14 mouse cellular contexts compared by ENCODE assay signal in the genomic region with DNA sequence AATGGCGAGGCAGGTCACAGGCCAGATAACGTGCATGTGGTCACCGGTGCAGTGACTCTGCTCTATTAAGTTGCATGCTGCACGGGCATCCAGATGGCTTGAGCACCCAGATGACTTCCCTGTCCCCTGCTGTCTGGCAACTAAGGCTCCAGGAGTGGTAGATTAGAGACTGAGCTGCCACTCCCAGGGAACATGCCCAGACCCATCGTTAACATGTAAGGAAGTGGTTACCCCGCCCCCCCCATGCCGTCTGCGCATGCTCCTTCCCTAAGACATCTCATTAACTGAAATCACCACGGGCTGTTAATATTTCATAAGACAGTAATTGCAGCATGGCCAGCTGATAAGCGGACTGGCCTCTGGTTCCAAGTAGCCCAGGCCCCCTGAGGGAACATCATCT. TPM values are rescaled to one million over a fixed set of nuclear protein-coding genes. Genes with fewer than 3 reads are reported as not detected.
DNase-seq lines count a peak whose midpoint lies in the region; ATAC-seq and TF ChIP-seq lines count a peak whose summit lies in the region.
"Had no signal": no experiment of that assay in that cellular context is flagged by ENCODE, and none has a peak within 500 bp of the region (broad histone marks: within the 10 kb centered on the region; RNA-seq: fewer than 3 reads in every experiment).

No protein-coding gene starts in this region.

- TF ChIP-seq CTCF in lung, postnatal 0 days (IDR thresholded peaks at IDR 0.05), result no peak
- no peak for TF ChIP-seq CTCF in lung, adult 2 months (IDR thresholded peaks at IDR 0.05; ENCODE audit: insufficient read depth, low read length)

- 0 out of 2 replicates have a peak, but pooled peaks have one; percentile 32 for ATAC-seq in lung, postnatal 0 days
- ATAC-seq in CD4-positive, CD25-positive, alpha-beta regulatory T cell, adult 4 months, result peak; percentile 71
- ATAC-seq in neural tube, embryonic 15.5 days (ENCODE audit: low FRiP score), result no peak
- ATAC-seq: forebrain, postnatal 0 days had no signal

- H3K27ac ChIP-seq in lung, postnatal 0 days (ENCODE audit: low read length), result no peak overlapping the region
- no peak overlapping the region; the same call in 1 of the 2 replicates for H3K27ac ChIP-seq in neural tube, embryonic 15.5 days (replicated peaks)
- H3K27ac ChIP-seq: embryonic facial prominence, embryonic 10.5 days; heart, adult 2 months; hindbrain, embryonic 15.5 days had no signal

- H3K36me3 ChIP-seq in lung, postnatal 0 days (ENCODE audit: insufficient read depth, low read length), result no peaks in the 10 kb centered on the region
- no peaks in the 10 kb centered on the region for H3K36me3 ChIP-seq in neural tube, embryonic 15.5 days
- H3K36me3 ChIP-seq: embryonic facial prominence, embryonic 10.5 days; hindbrain, embryonic 15.5 days had no signal

- no peak for TF ChIP-seq POLR2A in lung, adult 2 months (IDR thresholded peaks at IDR 0.05; ENCODE audit: borderline replicate concordance, extremely low read depth, low read depth, low read length)

- TF ChIP-seq EP300 in lung, postnatal 0 days (IDR thresholded peaks at IDR 0.05), result no peak

- DNase-seq in lung, postnatal 0 days (ENCODE audit: low spot score), result no peak
- no peak for DNase-seq in lung, adult 2 months
- peak; percentile 55 for DNase-seq in induced T-regulatory cell, adult 2 months (ENCODE audit: low read depth)
- no peak for DNase-seq in left cerebral cortex, adult 18-20 months (ENCODE audit: low spot score in 2 of 2)
- DNase-seq in right cerebral cortex, postnatal 14 days, result no peak
- DNase-seq in layer of hippocampus, postnatal 25 days (ENCODE audit: extremely low spot score in 1 of 2, low spot score in 1 of 2), result no peak
- DNase-seq: forebrain, postnatal 0 days; kidney, postnatal 14 days; thymus, postnatal 36 days had no signal

- H3K9ac ChIP-seq in lung, postnatal 0 days (replicated peaks; ENCODE audit: low read depth), result no peak overlapping the region
- no peak overlapping the region for H3K9ac ChIP-seq in neural tube, embryonic 15.5 days (replicated peaks)
- H3K9ac ChIP-seq: forebrain, postnatal 0 days; hindbrain, embryonic 15.5 days had no signal

- H3K4me1 ChIP-seq in lung, postnatal 0 days (ENCODE audit: insufficient read depth, low read depth, low read length), result no peaks in the 10 kb centered on the region
- no peaks in the 10 kb centered on the region for H3K4me1 ChIP-seq in lung, adult 2 months (ENCODE audit: control insufficient read depth, insufficient read depth, low read length)
- H3K4me1 ChIP-seq in neural tube, embryonic 15.5 days, result peaks cover 17% of the 10 kb centered on the region

- no peaks in the 10 kb centered on the region for H3K9me3 ChIP-seq in lung, postnatal 0 days (ENCODE audit: low read length)
- H3K9me3 ChIP-seq in neural tube, embryonic 15.5 days (replicated peaks), result no peaks in the 10 kb centered on the region
- H3K9me3 ChIP-seq: embryonic facial prominence, embryonic 10.5 days; hindbrain, embryonic 15.5 days had no signal

- no peak overlapping the region for H3K4me3 ChIP-seq in lung, postnatal 0 days (ENCODE audit: low read depth, low read length)
- H3K4me3 ChIP-seq in lung, adult 2 months (replicated peaks; ENCODE audit: extremely low read depth, low read depth, low read length), result no peak overlapping the region
- no peak overlapping the region for H3K4me3 ChIP-seq in neural tube, embryonic 15.5 days (replicated peaks)
- H3K4me3 ChIP-seq: embryonic facial prominence, embryonic 10.5 days; heart, adult 2 months; hindbrain, embryonic 15.5 days had no signal

- H3K27me3 ChIP-seq in lung, postnatal 0 days (replicated peaks; ENCODE audit: insufficient read depth, low read length), result peaks cover 15% of the 10 kb centered on the region; the same call in 1 of the 2 replicates
- peaks cover 19% of the 10 kb centered on the region for H3K27me3 ChIP-seq in neural tube, embryonic 15.5 days (replicated peaks)

- no peak overlapping the region for H3K4me2 ChIP-seq in lung, postnatal 0 days (replicated peaks; ENCODE audit: low read depth, low read length)
- peak overlapping the region; percentile 1; the same call in 1 of the 2 replicates for H3K4me2 ChIP-seq in neural tube, embryonic 15.5 days
- H3K4me2 ChIP-seq: hindbrain, embryonic 15.5 days had no signal

- WGBS in lung, postnatal 0 days, result 83% methylated on average over 10 of the region's 10 CpGs
- 79% methylated on average over 10 of the region's 10 CpGs for WGBS in lung, adult 2 months
- WGBS in neural tube, embryonic 15.5 days, result 75% methylated on average over 10 of the region's 10 CpGs

RNA-seq across cellular contexts. Expression of a gene that starts 0.8 kb away (rescaled TPM):
- 0.52 and 0.74 TPM in 2 replicates for polyA plus RNA-seq in lung, postnatal 0 days (2015; fragmentation: Nextera tagmentation; extraction: Ambion mirVana)
- polyA plus RNA-seq in lung, adult 2 months (2012; rRNA removed), result 2.2 and 3.9 TPM in 2 replicates
- 1 to 10 TPM in 1 of 2 experiments, not detected in 1; 1.2 TPM for polyA plus RNA-seq in CD4-positive, CD25-positive, alpha-beta regulatory T cell, adult 4 months (2017; shearing (Covaris generic))
- polyA plus RNA-seq in neural tube, embryonic 15.5 days (2015; fragmentation: Nextera tagmentation; extraction: Ambion mirVana), result 8.1 and 9.5 TPM in 2 replicates
- 10 to 100 TPM; 47.5 to 51.9 TPM for total RNA-seq in left cerebral cortex, adult 18-20 months (2021)
- total RNA-seq in layer of hippocampus, postnatal 25 days (2021), result 10 to 100 TPM; 33.2 to 40.4 TPM

RNA-seq across cellular contexts. Expression of a gene that starts 7.1 kb away (rescaled TPM):
- 15.1 and 16.8 TPM in 2 replicates for polyA plus RNA-seq in lung, postnatal 0 days (2015; fragmentation: Nextera tagmentation; extraction: Ambion mirVana)
- 46.6 and 46.9 TPM in 2 replicates for polyA plus RNA-seq in lung, adult 2 months (2012; rRNA removed)
- polyA plus RNA-seq in CD4-positive, CD25-positive, alpha-beta regulatory T cell, adult 4 months (2017; shearing (Covaris generic)), result 10 to 100 TPM in 1 of 2 experiments, 1 to 10 TPM in 1; 5.4 to 13.8 TPM
- polyA plus RNA-seq in neural tube, embryonic 15.5 days (2015; fragmentation: Nextera tagmentation; extraction: Ambion mirVana), result 48.5 and 51.5 TPM in 2 replicates
- total RNA-seq in left cerebral cortex, adult 18-20 months (2021), result 10 to 100 TPM; 33.9 to 36.1 TPM
- total RNA-seq in layer of hippocampus, postnatal 25 days (2021), result 10 to 100 TPM; 31.3 to 39.8 TPM

RNA-seq across cellular contexts. Expression of a gene that starts 38.7 kb away (rescaled TPM):
- 35.6 and 40.0 TPM in 2 replicates for polyA plus RNA-seq in lung, postnatal 0 days (2015; fragmentation: Nextera tagmentation; extraction: Ambion mirVana)
- polyA plus RNA-seq in lung, adult 2 months (2012; rRNA removed), result 55.8 and 70.0 TPM in 2 replicates
- polyA plus RNA-seq in CD4-positive, CD25-positive, alpha-beta regulatory T cell, adult 4 months (2017; shearing (Covaris generic)), result 100 to 1,000 TPM in 1 of 2 experiments, 10 to 100 TPM in 1; 60.6 to 118 TPM
- polyA plus RNA-seq in neural tube, embryonic 15.5 days (2015; fragmentation: Nextera tagmentation; extraction: Ambion mirVana), result 112 and 133 TPM in 2 replicates
- total RNA-seq in left cerebral cortex, adult 18-20 months (2021), result 100 to 1,000 TPM; 147 TPM
- total RNA-seq in layer of hippocampus, postnatal 25 days (2021), result 100 to 1,000 TPM; 205 to 206 TPM
